ENCODE assay signal across 8 mouse cellular contexts in genomic region chr11:70016669-70017068, GRCm38 (mm10). TPM values are rescaled to one million over a fixed set of nuclear protein-coding genes. Genes with fewer than 3 reads are reported as not detected.
DNase-seq lines count a peak whose midpoint lies in the region; ATAC-seq lines count a peak whose summit lies in the region.

Gene Dlg4 (plus strand): TSS chr11:70016942.

- no peaks in the 10 kb centered on the region for H3K9me3 ChIP-seq in forebrain, embryonic 16.5 days (ENCODE audit: control insufficient read depth, low read length)
- no peaks in the 10 kb centered on the region for H3K9me3 ChIP-seq in stomach, embryonic 14.5 days (ENCODE audit: control insufficient read depth, low read depth, low read length)

- intact Hi-C loops in left cerebral cortex, postnatal 10 days (cut with DNase I), result no loop called here

- 62% methylated on average over 3 of the region's 3 CpGs for WGBS in forebrain, embryonic 16.5 days
- 65% methylated on average over 3 of the region's 3 CpGs for WGBS in stomach, embryonic 14.5 days

- peaks cover 47% of the 10 kb centered on the region for H3K4me1 ChIP-seq in forebrain, embryonic 16.5 days (replicated peaks; ENCODE audit: control insufficient read depth, insufficient read depth, low read length)
- peaks cover 37% of the 10 kb centered on the region for H3K4me1 ChIP-seq in stomach, embryonic 14.5 days (ENCODE audit: control insufficient read depth, insufficient read depth, low read length)

- no peaks in the 10 kb centered on the region for H3K27me3 ChIP-seq in forebrain, embryonic 16.5 days (replicated peaks; ENCODE audit: control insufficient read depth, insufficient read depth, low read length)
- no peaks in the 10 kb centered on the region for H3K27me3 ChIP-seq in stomach, embryonic 14.5 days (ENCODE audit: control insufficient read depth, insufficient read depth, low read length)

- ATAC-seq in forebrain, embryonic 16.5 days, result no peak
- no peak for ATAC-seq in stomach, embryonic 14.5 days (ENCODE audit: insufficient number of reproducible peaks, insufficient read depth, low FRiP score, low read depth)

- peaks cover 1% of the 10 kb centered on the region for H3K36me3 ChIP-seq in forebrain, embryonic 16.5 days (ENCODE audit: control insufficient read depth, insufficient read depth)
- H3K36me3 ChIP-seq in stomach, embryonic 14.5 days (ENCODE audit: control insufficient read depth, insufficient read depth, low read length), result peaks cover 13% of the 10 kb centered on the region

- peak within 1 kb of the TSS; percentile 72 for H3K4me3 ChIP-seq in forebrain, embryonic 16.5 days (replicated peaks; ENCODE audit: low read length)
- H3K4me3 ChIP-seq in stomach, embryonic 14.5 days (ENCODE audit: low read depth, low read length), result peak within 1 kb of the TSS; percentile 62; the same call in 1 of the 2 replicates

- peak; percentile 9 for DNase-seq in kidney, adult 9 months
- DNase-seq in kidney, adult 11 months, result no peak
- no peak for DNase-seq in adrenal gland, adult 2 months
- DNase-seq in left cerebral cortex, postnatal 10 days (ENCODE audit: extremely low spot score in 1 of 2, low spot score in 2 of 2), result no peak
- no peak for DNase-seq in thymus, adult 18-20 months
- DNase-seq in thymus, postnatal 36 days, result no peak

- peak within 1 kb of the TSS; percentile 95 for H3K27ac ChIP-seq in forebrain, embryonic 16.5 days (ENCODE audit: low read length)
- peak within 1 kb of the TSS; percentile 89 for H3K27ac ChIP-seq in stomach, embryonic 14.5 days (ENCODE audit: low read length)

- H3K4me2 ChIP-seq in forebrain, embryonic 16.5 days (ENCODE audit: low read length), result peak within 1 kb of the TSS; percentile 83
- H3K4me2 ChIP-seq in stomach, embryonic 14.5 days (replicated peaks; ENCODE audit: low read depth, low read length), result peak within 1 kb of the TSS; percentile 86

- peak within 1 kb of the TSS; percentile 92 for H3K9ac ChIP-seq in forebrain, embryonic 16.5 days (replicated peaks; ENCODE audit: low read depth, low read length)
- H3K9ac ChIP-seq in stomach, embryonic 14.5 days (replicated peaks; ENCODE audit: low read depth, low read length), result no peak within 1 kb of the TSS

RNA-seq across cellular contexts. Expression of gene Dlg4, which starts in this region (rescaled TPM):
- 10 to 100 TPM; 22.9 to 32.4 TPM for total RNA-seq in adrenal gland, adult 2 months (2021)
- polyA plus RNA-seq in adrenal gland, adult 2 months (2012; rRNA removed), result 21.7 and 22.1 TPM in 2 replicates
- polyA plus RNA-seq in forebrain, embryonic 16.5 days (2015; fragmentation: Nextera tagmentation; extraction: Ambion mirVana), result 25.6 and 32.7 TPM in 2 replicates
- total RNA-seq in left cerebral cortex, postnatal 10 days (2021), result 100 to 1,000 TPM; 871 to 875 TPM
- polyA plus RNA-seq in stomach, embryonic 14.5 days (2014; fragmentation: Nextera tagmentation; extraction: Ambion mirVana), result 12.4 and 13.8 TPM in 2 replicates

Comparison
In these comparisons a context has a peak if more than half of its experiments do, and no peak if none do; other contexts are left out.
1. RNA of gene Dlg4 (total RNA-seq): 871 to 875 TPM in left cerebral cortex, postnatal 10 days; 22.9 to 32.4 TPM in adrenal gland, adult 2 months; every median in the first group is over 10 times any median in the second.